8 mouse cellular contexts compared by ENCODE assay signal in the genomic region with DNA sequence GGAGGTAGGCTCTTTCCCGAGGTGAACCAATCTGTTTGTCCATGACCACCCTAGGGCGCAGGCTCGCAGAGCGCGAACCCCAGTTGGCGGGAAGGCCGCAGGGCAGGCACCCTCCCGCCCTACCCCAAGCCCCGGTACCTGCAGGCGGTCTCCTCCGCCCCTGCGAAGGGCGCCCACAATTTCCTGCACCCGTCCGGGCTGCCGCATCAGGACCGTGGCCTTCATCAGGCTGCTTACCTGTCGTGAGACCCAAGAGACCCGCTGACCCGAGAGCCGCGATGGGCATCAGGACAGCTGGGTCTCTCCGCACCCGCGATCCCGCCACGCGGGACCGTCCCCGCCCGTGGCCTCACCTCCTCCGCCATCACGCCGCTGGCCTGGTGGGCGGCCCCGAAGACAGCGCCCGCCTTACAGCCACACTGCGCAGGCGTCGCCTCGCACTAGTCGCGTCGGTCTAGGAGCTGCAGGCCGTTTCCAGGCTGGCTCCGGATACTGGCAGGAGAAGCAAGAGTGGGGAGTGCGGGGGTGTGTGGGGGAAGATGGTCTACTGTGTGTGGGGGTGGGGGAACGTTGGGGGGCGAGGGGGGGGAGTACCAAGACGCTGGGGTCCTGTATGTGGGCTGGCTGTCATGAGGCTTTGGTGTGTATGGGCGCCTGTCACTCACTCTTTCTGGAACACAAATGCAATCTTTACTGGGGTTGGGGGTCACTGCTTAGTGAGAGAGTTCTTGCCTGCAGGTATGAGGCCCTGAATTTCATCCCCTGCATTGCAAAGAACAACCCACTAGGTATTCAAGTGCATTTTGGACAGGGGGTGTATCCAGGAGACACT. TPM values are rescaled to one million over a fixed set of nuclear protein-coding genes. Genes with fewer than 3 reads are reported as not detected.
DNase-seq lines count a peak whose midpoint lies in the region; ATAC-seq and TF ChIP-seq lines count a peak whose summit lies in the region.

No protein-coding gene starts in this region.

- H3K9ac ChIP-seq in heart, embryonic 11.5 days (ENCODE audit: low read depth, low read length), result peak overlapping the region; percentile 77
- H3K9ac ChIP-seq in kidney, embryonic 16.5 days (replicated peaks; ENCODE audit: low read length), result peak overlapping the region; percentile 97

- no peaks in the 10 kb centered on the region for H3K9me3 ChIP-seq in heart, embryonic 11.5 days (replicated peaks; ENCODE audit: control insufficient read depth, low read length)
- no peaks in the 10 kb centered on the region for H3K9me3 ChIP-seq in kidney, embryonic 16.5 days (ENCODE audit: low read length)

- H3K27ac ChIP-seq in heart, embryonic 11.5 days (ENCODE audit: low read depth, low read length), result 0 out of 2 replicates have a peak overlapping the region, but pooled peaks have one; percentile 8
- peak overlapping the region; percentile 43; the same call in 1 of the 2 replicates for H3K27ac ChIP-seq in kidney, embryonic 16.5 days (ENCODE audit: low read length)

- TF ChIP-seq POLR2A in brain, embryonic 14.5 days (IDR thresholded peaks at IDR 0.05; ENCODE audit: borderline replicate concordance, extremely low read depth, insufficient read depth, insufficient read length, poor library complexity, severe bottlenecking), result peak; percentile 91

- H3K4me1 ChIP-seq in heart, embryonic 11.5 days (ENCODE audit: control insufficient read depth, insufficient read depth, low read length), result peaks cover 8% of the 10 kb centered on the region
- peaks cover 21% of the 10 kb centered on the region for H3K4me1 ChIP-seq in kidney, embryonic 16.5 days (ENCODE audit: insufficient read depth, low read length)

- peak overlapping the region; percentile 66 for H3K4me3 ChIP-seq in heart, embryonic 11.5 days (ENCODE audit: low read depth, low read length)
- H3K4me3 ChIP-seq in kidney, embryonic 16.5 days (ENCODE audit: low read length), result peak overlapping the region; percentile 86

- H3K4me2 ChIP-seq in heart, embryonic 11.5 days, result peak overlapping the region; percentile 67
- peak overlapping the region; percentile 68 for H3K4me2 ChIP-seq in kidney, embryonic 16.5 days (replicated peaks; ENCODE audit: low read depth, low read length)

- 2% methylated on average over 52 of the region's 52 CpGs for WGBS in heart, embryonic 11.5 days (ENCODE audit: insufficient replicate concordance)
- WGBS in kidney, embryonic 16.5 days, result 1% methylated on average over 52 of the region's 52 CpGs

- TF ChIP-seq CTCF in brain, embryonic 14.5 days (IDR thresholded peaks at IDR 0.05; ENCODE audit: borderline replicate concordance, extremely low read depth, insufficient read depth, insufficient read length), result no peak

- DNase-seq in CD4-positive helper T cell, adult 2 months (ENCODE audit: low read depth, low spot score), result peak; percentile 90
- peak; percentile 93 for DNase-seq in brain, embryonic 14.5 days (ENCODE audit: low read depth)
- DNase-seq in liver, result peak; percentile 84
- peak; percentile 21 to 67 for DNase-seq in monocyte, adult 2 months (ENCODE audit: low read depth in 1 of 2, low spot score in 2 of 2)
- peak; percentile 63 to 75 for DNase-seq in spleen, postnatal 14 days (ENCODE audit: low spot score in 2 of 2)

- ATAC-seq in erythroblast, adult 5-6 weeks (replicated peaks; ENCODE audit: low FRiP score, poor library complexity, severe bottlenecking), result peak; percentile 85
- ATAC-seq in heart, embryonic 11.5 days (replicated peaks; ENCODE audit: insufficient number of reproducible peaks, low FRiP score, low TSS enrichment), result peak; percentile 90
- ATAC-seq in kidney, embryonic 16.5 days (ENCODE audit: low FRiP score, low TSS enrichment), result peak; percentile 98

- no peaks in the 10 kb centered on the region for H3K27me3 ChIP-seq in heart, embryonic 11.5 days (ENCODE audit: control insufficient read depth, insufficient read depth, low read length)
- H3K27me3 ChIP-seq in kidney, embryonic 16.5 days (ENCODE audit: insufficient read depth, low read length), result no peaks in the 10 kb centered on the region

- peaks cover 14% of the 10 kb centered on the region for H3K36me3 ChIP-seq in heart, embryonic 11.5 days (ENCODE audit: control insufficient read depth, insufficient read depth, low read length)
- peaks cover 10% of the 10 kb centered on the region; the same call in 1 of the 2 replicates for H3K36me3 ChIP-seq in kidney, embryonic 16.5 days (ENCODE audit: insufficient read depth, low read length)

RNA-seq across cellular contexts. Expression of gene Nt5c3b, which starts 0.7 kb away (rescaled TPM):
- polyA plus RNA-seq in brain, embryonic 14.5 days (2012; rRNA removed), result 99.3 and 111 TPM in 2 replicates
- 2.1 and 10.0 TPM in 2 replicates for total RNA-seq in erythroblast, adult 5-6 weeks (2015; ENCODE audit: low replicate concordance)
- 1.7 and 6.3 TPM in 2 replicates for total RNA-seq in erythroblast, adult 5-6 weeks (2017; ENCODE audit: low replicate concordance)
- 98.8 and 111 TPM in 2 replicates for polyA plus RNA-seq in heart, embryonic 11.5 days (2014; fragmentation: Nextera tagmentation; extraction: Ambion mirVana)
- 126 and 131 TPM in 2 replicates for polyA plus RNA-seq in kidney, embryonic 16.5 days (2015; fragmentation: Nextera tagmentation; extraction: Ambion mirVana)

RNA-seq across cellular contexts. Expression of gene Klhl10, which starts 0.8 kb away (rescaled TPM):
- 0.96 and 1.4 TPM in 2 replicates for polyA plus RNA-seq in brain, embryonic 14.5 days (2012; rRNA removed)
- total RNA-seq in erythroblast, adult 5-6 weeks (2015; ENCODE audit: low replicate concordance), result not detected in 2 replicates
- total RNA-seq in erythroblast, adult 5-6 weeks (2017; ENCODE audit: low replicate concordance), result not detected in 2 replicates
- polyA plus RNA-seq in heart, embryonic 11.5 days (2014; fragmentation: Nextera tagmentation; extraction: Ambion mirVana), result 0.28 and 0.83 TPM in 2 replicates
- polyA plus RNA-seq in kidney, embryonic 16.5 days (2015; fragmentation: Nextera tagmentation; extraction: Ambion mirVana), result 0.40 and 0.44 TPM in 2 replicates

RNA-seq across cellular contexts. Expression of gene Fkbp10, which starts 25.4 kb away (rescaled TPM):
- 25.0 and 32.8 TPM in 2 replicates for polyA plus RNA-seq in brain, embryonic 14.5 days (2012; rRNA removed)
- not detected in 2 replicates for total RNA-seq in erythroblast, adult 5-6 weeks (2015; ENCODE audit: low replicate concordance)
- not detected in 2 replicates for total RNA-seq in erythroblast, adult 5-6 weeks (2017; ENCODE audit: low replicate concordance)
- 89.3 and 107 TPM in 2 replicates for polyA plus RNA-seq in heart, embryonic 11.5 days (2014; fragmentation: Nextera tagmentation; extraction: Ambion mirVana)
- polyA plus RNA-seq in kidney, embryonic 16.5 days (2015; fragmentation: Nextera tagmentation; extraction: Ambion mirVana), result 157 and 159 TPM in 2 replicates

RNA-seq across cellular contexts. Expression of gene P3h4, which starts 26.3 kb away (rescaled TPM):
- polyA plus RNA-seq in brain, embryonic 14.5 days (2012; rRNA removed), result 20.2 and 21.1 TPM in 2 replicates
- not detected in 2 replicates for total RNA-seq in erythroblast, adult 5-6 weeks (2015; ENCODE audit: low replicate concordance)
- total RNA-seq in erythroblast, adult 5-6 weeks (2017; ENCODE audit: low replicate concordance), result not detected in 2 replicates
- polyA plus RNA-seq in heart, embryonic 11.5 days (2014; fragmentation: Nextera tagmentation; extraction: Ambion mirVana), result 67.2 and 70.6 TPM in 2 replicates
- polyA plus RNA-seq in kidney, embryonic 16.5 days (2015; fragmentation: Nextera tagmentation; extraction: Ambion mirVana), result 63.1 and 69.1 TPM in 2 replicates

RNA-seq across cellular contexts. Expression of gene Klhl11, which starts 31.6 kb away (rescaled TPM):
- polyA plus RNA-seq in brain, embryonic 14.5 days (2012; rRNA removed), result 5.4 and 10.7 TPM in 2 replicates
- 2.3 and 3.7 TPM in 2 replicates for total RNA-seq in erythroblast, adult 5-6 weeks (2015; ENCODE audit: low replicate concordance)
- total RNA-seq in erythroblast, adult 5-6 weeks (2017; ENCODE audit: low replicate concordance), result 5.3 and 7.2 TPM in 2 replicates
- 8.1 and 8.9 TPM in 2 replicates for polyA plus RNA-seq in heart, embryonic 11.5 days (2014; fragmentation: Nextera tagmentation; extraction: Ambion mirVana)
- polyA plus RNA-seq in kidney, embryonic 16.5 days (2015; fragmentation: Nextera tagmentation; extraction: Ambion mirVana), result 8.4 and 10.1 TPM in 2 replicates

Comparison
In these comparisons a context has a peak if more than half of its experiments do, and no peak if none do; other contexts are left out.
1. Peak in every context shown above with its lines: DNase-seq, ATAC-seq, H3K4me3 ChIP-seq and H3K27ac ChIP-seq.